Mouse (Mus musculus): ENCODE results near the gene Plod2. TPM values are rescaled to one million over a fixed set of nuclear protein-coding genes. Genes with fewer than 3 reads are reported as not detected.

The Plod2 gene
- polyA plus RNA-seq (2015; fragmentation: Nextera tagmentation; extraction: Ambion mirVana): 8.6 and 10.8 TPM in 2 replicates

DNA sequence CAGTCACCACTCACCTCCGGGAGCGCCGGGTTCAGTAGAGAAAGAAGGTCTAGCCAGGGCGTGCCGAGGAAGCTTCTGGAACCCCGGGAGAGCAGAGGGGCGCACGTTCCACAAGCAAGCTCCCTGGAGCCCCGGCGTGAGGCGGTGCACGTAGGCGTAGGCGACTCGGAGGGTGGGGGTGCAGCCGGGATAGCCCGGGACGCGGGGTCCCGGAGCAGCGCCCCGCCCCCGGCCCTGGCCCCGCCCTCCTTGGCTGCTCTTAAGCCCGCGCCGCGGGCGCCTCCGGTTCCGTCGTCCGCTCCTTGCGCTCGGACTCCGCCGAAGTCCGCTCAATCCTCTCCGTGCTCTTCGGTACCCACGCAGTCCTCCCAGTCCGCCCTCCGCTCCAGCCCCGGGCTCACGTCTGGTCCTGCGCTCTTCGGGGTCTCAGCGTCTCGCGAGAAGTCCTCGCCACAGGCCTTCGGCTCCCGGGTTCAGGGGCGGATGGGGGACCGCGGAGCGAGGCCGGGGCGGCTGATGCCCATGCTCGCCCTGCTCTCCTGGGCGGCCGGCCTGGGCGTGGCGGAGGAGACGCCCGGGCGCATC is at the start of gene Plod2:
Plod2 (plus strand) TSS at position 247 of the 585 bp plus-strand sequence.
- Histone ChIP-seq H3K4me3 (peak within 1 kb of the TSS; percentile 78), H3K27me3 (no peaks in the 10 kb centered on the region), H3K27ac (replicated peaks) (peak within 1 kb of the TSS; percentile 79), H3K4me1 (peaks cover 18% of the 10 kb centered on the region), H3K4me2 (replicated peaks) (peak within 1 kb of the TSS; percentile 87), H3K36me3 (no peaks in the 10 kb centered on the region), H3K9ac (replicated peaks) (peak within 1 kb of the TSS; percentile 82), H3K9me3 (no peaks in the 10 kb centered on the region)
- WGBS: under 1% methylated on average over 67 of the region's 67 CpGs
- peak; percentile 94 for ATAC-seq (replicated peaks)

DNA sequence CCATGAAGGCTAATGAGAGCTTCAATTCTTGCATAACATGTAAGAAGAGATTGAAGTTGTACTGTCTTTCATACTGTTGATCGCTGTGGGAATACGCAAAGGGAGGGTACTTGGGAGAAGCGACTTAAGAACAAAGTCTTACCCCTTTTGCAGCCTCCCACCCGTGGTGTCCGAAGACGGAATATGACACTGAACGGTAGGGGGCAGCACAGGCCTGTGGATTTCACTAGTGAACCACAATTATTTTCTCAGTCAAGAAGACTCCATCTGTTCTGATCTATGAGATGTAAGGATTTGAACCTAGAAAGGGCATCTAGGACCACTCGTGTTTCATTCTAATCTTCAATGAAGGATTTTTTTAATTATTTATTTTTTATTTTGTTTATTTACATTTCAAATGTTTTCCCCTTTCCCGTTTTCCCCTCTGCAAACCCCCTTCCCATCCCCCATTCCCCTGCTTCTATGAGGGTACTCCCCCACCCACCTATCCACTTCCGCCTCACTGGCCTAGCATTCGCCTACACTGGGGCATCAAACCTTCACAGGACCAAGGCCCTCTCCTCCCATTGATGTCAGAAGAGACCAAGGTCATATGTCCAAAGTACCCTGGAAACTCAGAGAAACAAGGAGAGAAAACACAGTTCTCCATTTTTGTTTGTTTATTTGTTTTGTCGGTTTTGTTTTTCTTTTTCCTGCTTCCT is 42.2 kb upstream of the Plod2 start:
- no peak overlapping the region for H3K4me2 ChIP-seq (replicated peaks)
- peak; percentile 87 for ATAC-seq (replicated peaks)
- no peaks in the 10 kb centered on the region for H3K36me3 ChIP-seq
- H3K9ac ChIP-seq (replicated peaks): no peak overlapping the region
- H3K9me3 ChIP-seq: no peaks in the 10 kb centered on the region
- WGBS: 38% methylated on average over 12 of the region's 12 CpGs
- H3K27me3 ChIP-seq: no peaks in the 10 kb centered on the region
- no peak overlapping the region for H3K27ac ChIP-seq (replicated peaks)
- H3K4me3 ChIP-seq: no peak overlapping the region
- H3K4me1 ChIP-seq: no peaks in the 10 kb centered on the region

DNA sequence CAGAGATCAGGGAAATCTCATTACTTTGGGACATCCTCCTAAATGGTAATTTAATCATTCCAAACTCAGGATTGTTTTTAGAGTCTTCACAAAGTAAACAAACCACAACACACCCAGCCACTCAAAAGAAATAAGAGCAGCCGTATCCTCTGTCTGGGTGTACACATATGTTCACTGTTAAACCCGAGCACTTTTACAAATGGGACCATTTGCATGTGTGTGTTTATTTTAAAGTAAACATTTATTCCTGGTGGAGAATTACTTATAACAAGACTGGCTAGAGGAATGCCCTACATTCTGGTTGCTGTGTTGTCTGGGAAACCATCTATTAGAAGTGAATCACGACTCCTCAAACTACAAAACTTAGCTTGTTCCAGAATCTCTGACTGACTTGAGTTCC is 37.8 kb upstream of the Plod2 start:
- no peaks in the 10 kb centered on the region for H3K4me1 ChIP-seq

DNA sequence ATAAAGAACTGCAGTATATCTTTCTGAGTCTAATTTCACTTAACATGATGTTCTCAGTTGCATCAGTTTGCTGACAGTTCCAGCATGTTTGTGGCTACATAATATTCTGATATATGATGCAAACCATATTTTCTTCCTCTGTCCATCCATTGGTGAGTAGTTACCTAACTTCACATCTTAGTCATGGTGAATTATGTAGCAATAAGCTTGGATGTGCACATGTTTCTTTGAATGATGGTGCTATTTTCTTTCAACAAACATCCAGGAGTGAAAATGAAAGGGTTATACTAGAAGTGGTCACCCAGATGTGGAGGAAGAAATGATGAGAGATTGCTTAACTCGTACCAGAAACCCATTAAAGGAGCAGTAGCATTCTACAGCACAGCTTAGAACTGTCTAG is 37.1 kb upstream of the Plod2 start:
- H3K27me3 ChIP-seq: no peaks in the 10 kb centered on the region
- no peak overlapping the region for H3K4me3 ChIP-seq
- no peaks in the 10 kb centered on the region for H3K9me3 ChIP-seq
- H3K4me2 ChIP-seq (replicated peaks): no peak overlapping the region
- no peak for ATAC-seq (replicated peaks)
- no peaks in the 10 kb centered on the region for H3K36me3 ChIP-seq
- H3K27ac ChIP-seq (replicated peaks): no peak overlapping the region
- no peak overlapping the region for H3K9ac ChIP-seq (replicated peaks)
- no peaks in the 10 kb centered on the region for H3K4me1 ChIP-seq
- 71% methylated on average over 1 of the region's 1 CpGs for WGBS

More for the DNA sequence above, 37.8 kb upstream of the Plod2 start:
- Histone ChIP-seq H3K9ac (replicated peaks) (no peak overlapping the region), H3K27me3 (no peaks in the 10 kb centered on the region), H3K4me2 (replicated peaks) (no peak overlapping the region), H3K27ac (replicated peaks) (no peak overlapping the region), H3K9me3 (no peaks in the 10 kb centered on the region), H3K4me3 (no peak overlapping the region), H3K36me3 (no peaks in the 10 kb centered on the region)
- WGBS: 84% methylated on average over 3 of the region's 3 CpGs
- no peak for ATAC-seq (replicated peaks)

DNA sequence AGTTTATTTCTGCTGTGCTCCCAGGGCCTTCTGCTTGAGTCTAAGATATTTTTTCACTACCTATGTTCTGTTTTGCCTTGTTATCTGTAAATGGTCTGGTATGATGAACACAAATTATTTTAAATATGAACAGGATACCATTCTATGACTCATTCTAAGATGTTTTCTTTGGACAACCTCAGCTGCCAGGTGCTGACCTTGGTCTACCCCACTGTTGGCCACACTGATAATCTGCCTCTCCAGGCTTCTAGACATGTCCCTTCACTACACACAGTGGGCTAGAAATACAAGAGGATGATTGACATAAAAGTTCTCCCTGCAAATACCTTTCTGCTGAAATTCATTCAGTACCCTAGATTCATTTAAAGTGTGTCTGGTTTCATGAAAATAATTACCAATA is 30.3 kb upstream of the Plod2 start:
- ATAC-seq (replicated peaks): no peak

DNA sequence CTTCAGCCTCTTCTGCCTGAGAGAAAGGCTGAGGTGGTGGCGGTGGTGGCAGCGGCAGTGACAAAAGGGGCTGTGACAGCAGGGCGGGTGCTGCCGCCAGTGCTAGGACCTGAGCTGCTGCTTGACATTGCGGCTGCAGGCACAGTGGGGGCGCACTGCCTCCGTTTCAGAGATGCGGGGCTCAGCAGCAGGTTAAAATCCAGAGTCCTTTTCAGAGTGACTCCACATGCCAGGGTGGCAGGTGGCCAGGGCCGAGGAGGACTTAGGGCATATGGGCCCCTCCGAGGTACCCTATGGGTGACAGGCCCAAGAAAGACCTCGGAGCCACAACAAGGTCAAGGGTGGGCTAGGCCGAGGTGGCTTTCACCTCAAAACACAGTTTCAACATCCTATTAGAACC is 25.0 kb upstream of the Plod2 start:
- Histone ChIP-seq H3K4me2 (replicated peaks) (no peak overlapping the region), H3K36me3 (no peaks in the 10 kb centered on the region), H3K9ac (replicated peaks) (no peak overlapping the region), H3K9me3 (0 out of 2 replicates have a peak, but pooled peaks cover 5% of the 10 kb centered on the region), H3K4me1 (no peaks in the 10 kb centered on the region), H3K27me3 (no peaks in the 10 kb centered on the region), H3K4me3 (no peak overlapping the region), H3K27ac (replicated peaks) (no peak overlapping the region)
- WGBS: 97% methylated on average over 12 of the region's 12 CpGs
- ATAC-seq (replicated peaks): no peak

More for the DNA sequence above, 30.3 kb upstream of the Plod2 start:
- no peak overlapping the region for H3K4me3 ChIP-seq
- H3K36me3 ChIP-seq: no peaks in the 10 kb centered on the region
- no peak overlapping the region for H3K9ac ChIP-seq (replicated peaks)
- H3K9me3 ChIP-seq: no peaks in the 10 kb centered on the region
- H3K4me1 ChIP-seq: no peaks in the 10 kb centered on the region
- no peak overlapping the region for H3K4me2 ChIP-seq (replicated peaks)
- no peak overlapping the region for H3K27ac ChIP-seq (replicated peaks)
- H3K27me3 ChIP-seq: no peaks in the 10 kb centered on the region

DNA sequence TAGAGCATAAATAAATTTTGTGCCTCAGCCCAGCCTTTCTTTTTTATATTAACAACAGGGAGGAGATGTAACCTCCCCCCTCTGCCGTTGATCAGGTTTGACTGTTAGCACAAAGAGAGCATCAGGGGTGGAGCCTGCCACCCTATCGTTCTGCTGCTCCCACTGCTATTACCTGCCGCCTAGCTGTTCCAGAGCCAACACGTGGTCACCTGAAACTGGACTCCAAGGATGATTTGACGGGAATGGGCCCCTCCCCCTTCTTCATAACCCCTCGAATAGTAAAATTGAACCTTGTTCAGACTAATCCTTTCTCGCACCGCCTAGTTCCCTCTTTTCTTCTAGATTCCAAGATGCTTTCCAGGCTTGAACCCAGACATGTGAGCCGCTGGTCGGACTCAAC is 21.3 kb upstream of the Plod2 start:
- H3K4me1 ChIP-seq: no peaks in the 10 kb centered on the region
- no peak overlapping the region for H3K4me2 ChIP-seq (replicated peaks)
- H3K9ac ChIP-seq (replicated peaks): no peak overlapping the region
- H3K27ac ChIP-seq (replicated peaks): no peak overlapping the region
- no peak overlapping the region for H3K4me3 ChIP-seq
- no peak for ATAC-seq (replicated peaks)
- 86% methylated on average over 10 of the region's 10 CpGs for WGBS
- no peaks in the 10 kb centered on the region for H3K27me3 ChIP-seq
- H3K9me3 ChIP-seq: 0 out of 2 replicates have a peak, but pooled peaks cover 5% of the 10 kb centered on the region
- H3K36me3 ChIP-seq: no peaks in the 10 kb centered on the region

DNA sequence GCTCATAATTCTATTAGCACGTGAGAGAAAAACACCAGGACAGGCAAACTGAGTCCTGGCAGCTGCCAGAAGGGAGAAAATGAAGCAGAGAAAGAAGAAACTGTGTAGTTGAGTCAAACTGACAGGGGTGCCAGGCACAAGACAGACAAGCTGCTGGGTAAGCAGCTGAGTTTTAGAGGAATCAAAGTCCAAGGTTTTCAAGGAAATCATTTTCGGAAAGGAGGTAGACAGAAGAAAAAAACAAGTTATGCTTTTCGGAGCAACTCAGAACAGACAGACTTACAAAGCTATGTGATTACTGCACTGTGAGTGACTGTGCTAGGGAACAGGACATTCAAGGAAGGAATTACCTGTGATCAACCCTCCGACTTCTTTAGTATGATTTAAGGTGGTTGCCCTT is 17.5 kb upstream of the Plod2 start:
- WGBS: 84% methylated on average over 4 of the region's 4 CpGs
- Histone ChIP-seq H3K4me2 (replicated peaks) (no peak overlapping the region), H3K4me1 (no peaks in the 10 kb centered on the region), H3K4me3 (no peak overlapping the region), H3K9me3 (no peaks in the 10 kb centered on the region), H3K27ac (replicated peaks) (no peak overlapping the region), H3K36me3 (no peaks in the 10 kb centered on the region), H3K9ac (replicated peaks) (no peak overlapping the region), H3K27me3 (no peaks in the 10 kb centered on the region)
- ATAC-seq (replicated peaks): no peak

DNA sequence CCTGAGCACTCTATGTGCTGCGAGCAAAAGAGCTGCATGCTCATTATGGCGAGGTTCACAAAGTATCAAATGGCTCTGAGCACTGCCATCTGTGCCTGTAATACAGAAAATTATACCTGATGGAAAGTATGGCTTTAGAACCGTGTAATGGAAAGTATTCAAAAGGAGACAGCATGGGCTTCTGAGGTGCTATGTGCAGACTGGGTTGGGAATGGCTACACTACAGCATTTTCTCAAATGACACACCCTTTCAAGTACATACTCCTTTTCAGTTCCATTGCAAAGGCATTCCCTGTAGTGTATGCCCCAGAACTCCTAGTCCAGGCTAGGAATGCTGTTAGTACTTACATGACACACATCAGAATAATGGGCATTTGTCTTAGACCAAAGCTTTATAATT is 12.0 kb upstream of the Plod2 start:
- no peak overlapping the region for H3K9ac ChIP-seq (replicated peaks)
- 67% methylated on average over 3 of the region's 3 CpGs for WGBS
- H3K27me3 ChIP-seq: no peaks in the 10 kb centered on the region
- H3K4me1 ChIP-seq: no peaks in the 10 kb centered on the region
- no peak overlapping the region for H3K27ac ChIP-seq (replicated peaks)
- no peaks in the 10 kb centered on the region for H3K36me3 ChIP-seq
- ATAC-seq (replicated peaks): no peak
- no peak overlapping the region for H3K4me3 ChIP-seq
- no peaks in the 10 kb centered on the region for H3K9me3 ChIP-seq
- no peak overlapping the region for H3K4me2 ChIP-seq (replicated peaks)

DNA sequence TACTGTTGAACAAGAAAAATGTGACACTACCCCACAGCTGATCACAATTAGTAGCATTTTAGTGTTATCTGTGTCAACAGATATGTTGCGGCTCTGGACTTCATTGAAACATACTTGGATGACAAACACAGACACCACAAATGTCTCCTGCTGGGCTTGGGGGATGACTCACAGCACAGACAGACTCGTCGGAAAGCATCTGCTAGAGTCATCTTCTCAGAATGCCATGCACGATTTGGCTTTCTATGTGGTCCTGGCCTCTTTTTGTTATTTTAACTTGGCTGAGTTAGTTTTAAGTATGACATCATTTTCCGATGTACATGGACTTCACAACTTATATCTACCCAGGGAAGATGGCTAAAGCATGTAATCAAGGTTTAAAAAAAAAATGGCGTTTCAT is 4.3 kb upstream of the Plod2 start:
- Histone ChIP-seq H3K4me3 (no peak overlapping the region), H3K9me3 (no peaks in the 10 kb centered on the region), H3K9ac (replicated peaks) (no peak overlapping the region), H3K4me1 (peaks cover 14% of the 10 kb centered on the region), H3K27ac (replicated peaks) (no peak overlapping the region), H3K4me2 (replicated peaks) (no peak overlapping the region), H3K27me3 (no peaks in the 10 kb centered on the region), H3K36me3 (no peaks in the 10 kb centered on the region)
- 46% methylated on average over 6 of the region's 6 CpGs for WGBS
- ATAC-seq (replicated peaks): no peak

DNA sequence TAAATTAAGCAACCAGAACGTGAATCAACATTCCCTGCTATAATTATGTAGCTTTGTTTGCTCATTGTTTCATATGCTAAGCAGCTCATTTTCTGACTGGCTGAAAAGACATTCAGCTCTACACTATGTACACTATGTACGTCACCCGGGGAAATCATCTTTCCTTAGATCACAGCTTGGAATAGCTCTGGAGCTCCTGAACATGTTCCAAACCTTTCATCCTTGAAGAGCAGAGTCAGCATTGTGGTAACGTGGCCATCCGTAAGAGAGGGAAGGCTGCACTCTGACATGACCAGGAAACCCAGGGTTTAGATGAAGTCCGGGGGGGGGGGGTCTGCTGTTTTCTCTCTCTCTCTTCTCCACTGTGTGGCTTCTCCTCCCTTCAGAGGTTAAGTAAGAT is 3.8 kb upstream of the Plod2 start:
- no peak overlapping the region for H3K4me3 ChIP-seq
- no peak overlapping the region for H3K27ac ChIP-seq (replicated peaks)
- no peaks in the 10 kb centered on the region for H3K27me3 ChIP-seq
- H3K36me3 ChIP-seq: no peaks in the 10 kb centered on the region
- H3K4me2 ChIP-seq (replicated peaks): no peak overlapping the region
- H3K9ac ChIP-seq (replicated peaks): no peak overlapping the region
- peaks cover 18% of the 10 kb centered on the region for H3K4me1 ChIP-seq
- ATAC-seq (replicated peaks): peak; percentile 24; the same call in 1 of the 2 replicates
- no peaks in the 10 kb centered on the region for H3K9me3 ChIP-seq
- 25% methylated on average over 6 of the region's 6 CpGs for WGBS

DNA sequence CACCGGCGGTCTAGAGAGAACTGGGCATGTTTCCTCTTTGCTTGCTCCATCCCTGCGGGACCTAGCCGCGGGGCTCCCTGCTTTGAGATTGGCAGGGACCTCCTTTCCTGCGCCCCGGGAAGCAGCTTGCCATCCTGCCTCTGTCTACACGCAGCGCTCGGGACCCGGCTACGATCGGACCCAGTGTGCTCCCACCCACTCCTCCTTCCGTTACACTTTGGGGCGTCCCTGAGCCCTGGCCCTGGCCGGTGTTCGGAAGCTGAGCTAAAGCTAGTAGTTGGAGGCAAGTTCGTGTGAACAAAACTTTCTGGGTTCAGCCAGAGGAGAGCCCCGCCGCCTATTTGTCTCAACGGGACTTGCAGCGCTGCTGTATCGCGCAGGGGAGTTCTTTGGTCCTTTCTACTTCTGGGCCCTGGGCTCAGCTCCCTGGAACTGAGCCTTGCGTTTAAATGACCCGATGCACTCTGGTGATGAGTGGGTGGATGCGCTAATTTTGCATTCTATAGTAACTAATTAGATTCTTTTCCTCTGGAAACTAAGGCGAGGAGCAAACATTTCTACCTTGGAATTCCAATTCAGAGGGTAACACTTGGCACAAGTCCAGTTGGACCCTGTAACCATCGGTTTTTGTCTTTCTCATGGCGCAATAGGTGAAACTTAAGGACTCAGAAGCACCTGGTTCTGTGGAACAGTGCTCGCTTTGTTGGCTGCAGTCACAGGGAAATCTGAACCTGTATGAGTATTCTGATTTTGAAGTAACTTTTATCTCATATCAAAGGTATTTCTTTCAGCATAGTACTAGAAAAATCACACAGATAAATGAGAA is 781 bp downstream of the Plod2 start:
- Histone ChIP-seq H3K4me1 (peaks cover 18% of the 10 kb centered on the region), H3K9me3 (no peaks in the 10 kb centered on the region), H3K4me2 (replicated peaks) (peak overlapping the region; percentile 87), H3K27ac (replicated peaks) (peak overlapping the region; percentile 79), H3K9ac (replicated peaks) (peak overlapping the region; percentile 82), H3K4me3 (peak overlapping the region; percentile 78), H3K36me3 (no peaks in the 10 kb centered on the region), H3K27me3 (no peaks in the 10 kb centered on the region)
- peak; percentile 79; the same call in 1 of the 2 replicates for ATAC-seq (replicated peaks)
- WGBS: 1% methylated on average over 31 of the region's 31 CpGs

Measured in forebrain, embryonic 15.5 days (tissue).